Mouse (Mus musculus) hematopoietic stem cell, adult 5-6 weeks (primary cell): ENCODE results near the gene Trim28. TPM values are rescaled to one million over a fixed set of nuclear protein-coding genes. Genes with fewer than 3 reads are reported as not detected.

Experiments used
- ATAC-seq, 2 experiments: fragments of 125-278 bp in 1 of 2; replicated peaks in 1 of 2; 2 replicates each; pipeline ENCODE4 v1.8.0; 2016 to 2017; ENCODE audit warnings: inconsistent platforms in 2 of 2, mild to moderate bottlenecking in 2 of 2, moderate number of reproducible peaks in 2 of 2, low read depth in 1 of 2, moderate TSS enrichment in 1 of 2; ENCODE audit not compliant: low FRiP score in 2 of 2, poor library complexity in 2 of 2, severe bottlenecking in 2 of 2, insufficient read depth in 1 of 2, low TSS enrichment in 1 of 2
- total RNA-seq: library from RNA; stranded (forward); fragments of 172-1452, 232-1000 nt; gene quantifications from 2 replicates; pipeline ENCODE4 v1.2.3, GENCODE M21; 2017

Trim28 gene
- total RNA-seq, 1 experiment from 2014 or later, result 595 TPM

DNA sequence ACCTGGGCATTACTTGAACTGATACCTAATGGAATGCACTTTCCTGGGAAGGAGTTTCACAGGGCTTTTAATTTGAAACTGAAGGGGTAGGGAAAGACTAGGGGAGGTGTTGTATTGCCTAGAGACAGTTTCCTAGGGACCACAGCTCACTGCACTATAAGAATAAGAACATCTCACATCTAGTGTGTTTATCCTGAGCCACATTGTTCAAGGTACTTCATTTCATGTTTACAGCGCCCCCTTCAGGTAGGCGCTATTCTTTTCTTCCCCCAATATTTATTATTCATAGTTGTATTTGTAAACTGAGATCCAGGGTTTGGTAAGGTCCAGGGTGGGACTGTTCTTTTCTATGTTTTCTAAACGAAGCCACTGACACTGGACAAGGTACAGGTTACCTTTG lies 6.7 kb upstream of the Trim28 start:
- peak; percentile 59 to 64 for ATAC-seq

DNA sequence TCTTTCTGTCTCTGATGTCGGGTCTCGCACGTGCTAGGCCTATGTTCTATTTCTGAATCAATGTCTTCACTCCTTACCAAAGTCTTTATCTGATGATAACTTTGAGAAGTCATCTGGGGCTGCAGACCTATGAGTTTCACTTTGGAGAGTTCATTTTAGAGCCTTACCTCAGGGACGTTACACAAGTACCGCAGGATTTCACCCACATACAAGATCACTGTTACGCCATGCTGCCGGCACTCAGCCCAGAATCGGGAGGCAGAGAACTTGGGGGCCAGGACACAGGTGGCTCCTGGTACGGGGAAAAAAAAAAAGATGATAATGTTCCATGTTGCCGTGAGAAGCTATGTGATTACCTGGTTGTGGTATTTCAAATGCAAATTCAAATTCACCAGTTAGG lies 5.8 kb upstream of the Trim28 start:
- no peak for ATAC-seq

DNA sequence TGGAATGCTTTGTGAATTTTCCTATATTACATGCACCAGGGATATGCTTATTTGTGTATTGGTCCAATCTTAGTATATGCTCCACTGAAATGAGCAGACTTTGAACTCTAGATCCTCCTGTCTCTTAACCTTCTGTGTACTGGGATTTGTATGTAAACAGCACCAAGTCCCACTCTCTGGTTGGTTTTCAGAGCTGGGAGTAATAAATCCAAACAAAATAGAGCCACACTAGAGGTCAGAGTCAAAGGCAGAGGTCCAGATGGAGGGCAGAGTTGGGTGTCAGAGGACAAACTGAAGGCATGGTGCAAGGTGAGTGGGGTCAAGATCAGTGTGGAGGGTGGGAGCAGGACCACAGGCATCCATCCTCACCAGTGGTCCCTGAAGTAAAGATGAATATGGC lies 3.1 kb upstream of the Trim28 start:
- no peak for ATAC-seq

DNA sequence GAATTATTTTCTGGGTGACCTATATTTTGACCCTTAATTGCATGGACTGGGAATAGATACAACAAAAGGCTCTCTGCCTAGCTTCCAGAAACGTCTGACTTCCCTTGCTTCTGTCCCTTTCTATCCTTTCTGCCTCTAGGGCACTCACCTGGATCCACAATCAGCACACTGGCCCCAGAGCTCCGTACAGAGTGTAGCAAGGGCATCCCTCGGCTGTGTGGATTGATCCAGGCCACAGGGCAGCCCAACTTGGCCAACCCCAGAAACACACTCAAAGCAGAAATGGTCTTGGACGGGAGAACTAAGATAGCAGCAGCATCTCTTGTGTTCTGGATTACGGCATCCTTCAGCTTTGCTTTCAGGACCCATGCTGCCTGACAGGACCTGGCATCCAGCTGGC lies 1.7 kb upstream of the Trim28 start:
- no peak for ATAC-seq

DNA sequence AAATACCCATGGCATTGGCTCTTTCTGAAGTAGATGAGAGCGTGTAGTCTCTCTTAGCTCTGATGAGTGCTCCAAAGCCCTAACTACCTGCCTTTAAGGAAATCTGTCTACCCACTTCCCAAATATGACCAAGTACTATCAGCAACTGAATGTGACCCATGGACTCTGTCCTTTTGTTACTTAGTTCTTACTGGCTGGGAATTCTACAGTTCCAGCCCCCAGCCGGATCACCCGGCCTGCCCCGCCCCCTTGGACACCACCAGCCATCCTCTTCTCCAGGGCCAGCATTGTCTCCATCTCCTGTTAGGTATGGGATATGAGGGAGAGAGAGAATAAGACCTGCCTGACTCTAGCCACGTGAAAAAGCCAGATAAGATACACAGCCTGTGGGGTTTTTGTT lies 861 bp upstream of the Trim28 start, which contains the start of gene Slc27a5:
Gene Slc27a5 (minus strand): TSS at position 140 of the 400 bp plus-strand sequence.
- no peak for ATAC-seq

DNA sequence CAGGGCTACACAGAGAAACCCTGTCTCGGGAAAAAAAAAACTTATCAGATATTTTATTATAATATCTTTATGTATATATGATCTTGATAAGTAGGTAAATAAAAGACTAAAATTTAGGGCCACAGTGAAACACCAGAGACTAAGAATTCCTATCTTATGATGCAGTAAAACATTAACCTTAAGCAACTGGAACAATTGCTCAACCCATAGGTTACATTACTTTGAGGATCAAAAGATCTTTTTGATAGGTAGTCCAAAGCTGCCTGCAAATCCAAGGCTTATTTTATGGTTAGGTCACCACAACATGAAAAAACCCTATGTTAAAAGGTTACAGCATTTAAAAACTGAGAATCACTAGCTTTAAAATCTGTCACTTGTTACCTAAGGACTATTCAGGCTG lies 2.7 kb downstream of the Trim28 start:
- no peak for ATAC-seq

DNA sequence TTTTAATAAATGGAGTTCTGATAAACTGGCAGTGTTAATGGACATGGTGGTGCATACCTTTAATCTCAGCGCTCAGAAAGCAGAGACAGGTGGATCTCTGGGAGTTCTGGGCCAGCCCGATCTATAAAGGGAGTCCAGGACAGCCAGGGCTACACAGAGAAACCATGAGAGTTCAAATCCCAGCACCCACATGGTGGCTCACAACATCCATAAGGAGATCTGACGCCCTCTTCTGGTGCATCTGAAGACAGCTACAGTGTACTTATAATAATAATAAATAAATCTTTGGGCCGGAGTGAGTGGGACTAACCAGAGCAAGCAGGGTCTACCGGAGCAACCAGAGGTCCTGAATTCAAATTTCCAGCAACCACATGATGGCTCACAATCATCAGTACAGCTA lies 4.5 kb downstream of the Trim28 start:
- ATAC-seq, result no peak

DNA sequence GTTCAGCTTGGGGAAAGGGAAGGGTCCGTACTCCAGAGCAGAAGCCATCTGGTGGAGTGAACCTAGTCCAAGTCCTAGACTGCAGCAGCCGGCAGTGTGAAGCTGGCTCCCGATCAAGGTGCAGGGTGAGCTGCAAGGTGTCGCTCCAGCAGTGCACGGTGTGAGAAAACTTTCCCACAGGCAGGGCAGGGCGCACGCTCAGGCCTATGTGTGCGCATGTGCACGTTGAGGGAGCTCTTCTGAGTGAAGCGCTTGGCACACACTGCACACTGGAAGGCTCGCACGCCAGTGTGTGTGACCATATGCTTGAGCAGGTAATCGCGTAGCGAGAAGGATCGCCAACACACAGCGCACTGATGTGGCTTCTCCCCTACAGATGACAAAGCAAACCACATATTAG lies 7.1 kb downstream of the Trim28 start:
- ATAC-seq, result no peak

DNA sequence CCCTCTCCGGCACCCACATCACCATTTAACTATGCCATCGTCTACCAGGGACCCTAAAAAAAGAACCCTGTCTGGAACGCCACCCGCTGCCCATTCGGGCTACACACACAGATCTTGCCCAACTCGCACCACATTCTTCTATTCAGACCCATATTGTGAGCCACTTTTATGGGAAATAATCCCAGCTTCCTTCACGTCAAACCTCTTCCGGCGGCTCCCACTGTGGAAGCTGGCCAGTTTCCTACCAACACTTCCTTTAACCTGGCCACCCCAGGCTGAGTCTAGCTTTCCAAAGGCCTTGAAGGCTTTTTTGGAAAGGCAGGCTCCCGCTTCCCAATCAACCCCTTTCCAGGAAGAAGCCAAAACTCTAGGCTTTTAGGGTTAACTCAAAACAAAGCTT lies 7.6 kb downstream of the Trim28 start:
- no peak for ATAC-seq

DNA sequence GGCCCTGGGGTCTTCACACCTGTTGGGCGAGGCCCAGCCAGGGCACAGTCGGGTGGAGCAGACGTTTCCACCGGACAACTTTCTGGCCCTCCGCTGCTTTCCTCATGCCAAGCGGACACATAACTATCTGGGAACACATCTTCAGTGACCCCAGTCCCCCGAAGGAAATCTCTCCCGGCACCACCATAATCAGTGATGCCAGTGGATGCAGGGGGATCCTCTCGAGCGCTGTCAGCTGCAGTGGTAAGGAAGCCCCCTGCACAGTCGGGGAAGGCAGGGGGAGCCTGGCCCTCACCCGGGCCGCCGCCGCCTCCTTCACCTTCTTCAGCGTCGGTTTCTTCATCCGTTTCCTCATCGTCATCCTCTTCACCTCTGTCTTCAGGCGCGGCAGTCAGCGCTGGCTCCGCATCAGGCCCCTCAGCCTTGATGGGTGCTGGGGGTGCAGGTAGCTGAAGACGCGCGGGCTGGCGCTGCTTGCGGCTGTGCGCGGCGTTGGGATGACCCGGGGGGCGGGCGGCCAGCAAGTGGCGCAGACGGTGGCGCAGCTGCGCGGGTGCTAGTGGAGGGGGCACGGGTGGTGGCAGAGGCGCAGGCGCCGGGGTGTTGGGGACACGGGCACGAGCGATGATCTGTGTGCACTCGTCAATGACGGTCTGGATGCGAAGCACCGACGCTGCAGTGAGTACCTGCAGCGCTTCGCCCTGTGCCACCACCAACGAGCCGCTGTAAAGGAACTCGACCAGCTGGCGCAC lies 8.6 kb downstream of the Trim28 start:
- no peak for ATAC-seq

DNA sequence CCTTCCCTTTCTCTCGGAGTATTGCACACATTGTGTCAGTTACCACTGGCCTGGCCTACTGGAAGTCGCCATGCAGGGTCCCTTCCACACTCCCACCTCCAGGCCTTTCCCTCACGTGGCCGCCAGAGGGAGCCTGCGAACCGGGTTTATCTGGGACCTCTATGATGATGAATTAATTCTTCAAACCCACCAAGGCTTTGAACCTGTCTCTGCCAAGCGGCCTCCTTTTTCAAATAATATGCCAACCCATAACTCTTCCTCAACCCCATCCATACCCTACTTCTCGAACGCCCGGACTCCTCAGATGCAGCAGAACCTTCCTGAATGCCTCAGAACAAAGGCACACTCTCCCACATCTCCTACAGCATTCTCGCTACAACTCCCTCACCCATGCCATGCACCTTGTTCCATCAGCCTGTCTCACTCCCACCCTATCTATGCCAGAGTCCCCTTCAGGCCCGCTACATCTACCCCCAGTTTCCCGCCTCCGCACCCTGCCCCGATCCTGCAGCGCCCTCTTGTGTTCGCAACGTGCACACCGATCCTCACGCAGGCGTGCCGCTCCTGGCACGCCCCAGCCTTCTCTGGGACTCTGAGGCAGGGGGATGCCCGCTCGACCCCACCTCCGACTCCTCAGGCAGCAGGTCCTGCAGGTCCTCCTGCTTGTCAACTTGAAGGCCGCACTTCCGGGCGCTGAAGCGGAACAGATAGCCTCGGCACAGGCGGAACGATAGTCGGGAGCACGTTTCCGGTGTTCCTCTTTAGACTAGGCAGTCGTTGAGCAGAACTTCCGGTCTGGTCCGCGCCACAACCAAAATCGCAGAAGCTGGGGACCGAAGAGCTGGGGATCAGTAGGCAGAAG lies 10.5 kb downstream of the Trim28 start:
- ATAC-seq, result peak; percentile 84

DNA sequence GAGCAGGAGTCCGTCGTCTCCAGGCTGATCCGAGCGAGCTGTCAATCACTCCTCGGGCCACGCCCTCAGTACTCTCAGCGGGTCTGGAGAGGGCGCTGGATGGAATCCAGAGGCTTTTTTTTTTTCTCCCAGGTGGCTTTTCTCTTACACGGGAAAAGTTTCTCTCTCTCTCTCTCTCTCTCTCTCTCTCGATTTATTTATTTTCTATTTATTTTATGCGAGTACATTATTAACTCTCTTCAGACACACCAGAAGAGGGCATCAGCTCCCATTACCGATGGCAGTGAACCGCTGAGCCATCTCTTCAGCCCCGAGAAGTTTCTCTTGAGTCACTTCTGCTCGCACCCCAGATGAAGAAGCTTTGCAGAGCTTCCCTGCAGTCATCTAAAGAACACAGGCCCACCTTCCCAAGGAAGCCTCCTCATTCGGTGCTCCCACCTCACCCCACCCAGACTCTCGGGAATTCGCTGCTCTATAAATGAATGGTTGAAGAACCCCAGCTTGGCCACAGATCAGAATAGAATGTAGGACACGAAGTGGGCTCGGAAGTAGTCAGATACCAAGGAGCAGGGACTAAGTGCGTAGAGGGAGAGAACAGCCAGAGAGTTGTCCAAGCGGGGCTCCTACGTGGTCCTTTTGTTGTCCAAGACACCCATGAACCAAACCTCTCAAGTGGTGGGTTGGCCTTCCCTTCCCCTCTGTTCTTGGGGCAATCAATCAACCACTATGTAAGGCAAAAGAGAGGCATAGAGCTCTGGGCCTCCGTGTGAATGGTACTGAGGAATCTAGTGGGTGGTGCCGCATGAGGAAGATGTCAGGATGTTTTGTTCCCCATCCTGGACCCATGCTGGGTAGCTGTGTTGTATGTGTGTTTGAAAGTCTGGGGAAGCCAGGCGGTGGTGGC lies 11.3 kb downstream of the Trim28 start, which contains the start of gene Zbtb45:
Gene Zbtb45 (minus strand): TSS at position 30 of the 904 bp plus-strand sequence.
- peak in 1 of 2 experiments; percentile 77; a peak in 1 of 4 replicates for ATAC-seq

DNA sequence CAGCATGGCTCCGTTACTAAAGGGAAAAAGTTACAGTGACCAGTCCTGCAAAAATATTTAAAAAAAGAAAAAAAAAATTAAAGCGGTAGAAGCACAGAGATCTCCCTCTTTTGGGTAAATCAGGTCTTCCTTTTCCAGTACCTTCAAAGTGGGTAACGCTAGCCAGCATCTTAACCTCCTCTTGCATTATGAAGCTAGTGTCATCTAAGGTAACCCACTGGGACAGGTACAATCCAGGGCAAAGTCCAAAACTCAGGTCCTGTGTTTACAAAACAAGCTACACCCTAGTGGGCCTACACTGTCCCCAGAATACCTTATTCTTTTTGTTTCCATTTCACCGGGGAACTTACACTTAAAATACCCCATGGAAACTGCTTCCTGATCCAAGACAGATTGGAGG lies 14.8 kb downstream of the Trim28 start:
- ATAC-seq, result no peak

DNA sequence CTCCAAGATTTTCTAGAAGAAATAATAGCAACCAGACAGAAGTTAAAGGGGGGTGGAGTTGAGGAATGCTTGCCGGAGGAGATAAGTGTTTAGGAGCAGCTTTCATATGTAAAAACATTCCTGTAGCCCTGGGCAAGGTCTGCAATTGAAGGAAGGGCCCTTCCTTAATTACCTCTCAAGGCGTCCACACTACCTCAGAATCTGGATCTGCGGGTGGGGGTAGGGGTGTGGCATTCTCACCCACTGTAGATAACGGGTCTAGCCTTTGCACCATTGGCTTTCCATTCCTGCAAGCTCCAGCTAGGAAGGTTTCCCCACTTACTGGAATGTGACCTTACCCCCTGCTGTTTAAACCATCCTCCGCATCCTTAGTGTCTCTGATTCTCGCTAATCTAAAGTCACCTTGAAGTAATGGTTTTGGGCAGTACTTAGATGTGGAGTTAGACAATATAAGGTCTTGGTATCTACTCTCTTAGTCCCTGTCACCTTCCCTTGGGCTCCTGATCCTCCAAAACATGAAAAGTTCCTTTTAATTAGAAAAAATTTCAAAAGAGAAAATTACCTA lies 15.4 kb downstream of the Trim28 start:
- ATAC-seq, result no peak

DNA sequence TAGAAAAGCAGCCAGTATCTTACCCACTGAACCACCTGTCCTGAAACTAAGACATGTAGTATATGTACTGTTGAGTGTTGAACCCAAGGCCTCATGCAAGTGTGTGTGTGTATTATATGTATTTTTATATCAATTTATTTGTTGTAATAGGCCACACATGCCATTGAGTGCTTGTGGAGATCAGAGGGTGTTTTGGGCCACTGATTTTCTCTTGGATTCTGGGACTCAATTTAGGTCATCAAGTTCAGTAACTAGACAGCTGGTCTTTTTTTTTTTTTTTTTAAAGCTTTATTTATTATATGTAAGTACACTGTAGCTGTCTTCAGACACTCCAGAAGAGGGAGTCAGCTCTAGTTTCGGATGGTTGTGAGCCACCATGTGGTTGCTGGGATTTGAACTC lies 16.3 kb downstream of the Trim28 start:
- no peak for ATAC-seq

DNA sequence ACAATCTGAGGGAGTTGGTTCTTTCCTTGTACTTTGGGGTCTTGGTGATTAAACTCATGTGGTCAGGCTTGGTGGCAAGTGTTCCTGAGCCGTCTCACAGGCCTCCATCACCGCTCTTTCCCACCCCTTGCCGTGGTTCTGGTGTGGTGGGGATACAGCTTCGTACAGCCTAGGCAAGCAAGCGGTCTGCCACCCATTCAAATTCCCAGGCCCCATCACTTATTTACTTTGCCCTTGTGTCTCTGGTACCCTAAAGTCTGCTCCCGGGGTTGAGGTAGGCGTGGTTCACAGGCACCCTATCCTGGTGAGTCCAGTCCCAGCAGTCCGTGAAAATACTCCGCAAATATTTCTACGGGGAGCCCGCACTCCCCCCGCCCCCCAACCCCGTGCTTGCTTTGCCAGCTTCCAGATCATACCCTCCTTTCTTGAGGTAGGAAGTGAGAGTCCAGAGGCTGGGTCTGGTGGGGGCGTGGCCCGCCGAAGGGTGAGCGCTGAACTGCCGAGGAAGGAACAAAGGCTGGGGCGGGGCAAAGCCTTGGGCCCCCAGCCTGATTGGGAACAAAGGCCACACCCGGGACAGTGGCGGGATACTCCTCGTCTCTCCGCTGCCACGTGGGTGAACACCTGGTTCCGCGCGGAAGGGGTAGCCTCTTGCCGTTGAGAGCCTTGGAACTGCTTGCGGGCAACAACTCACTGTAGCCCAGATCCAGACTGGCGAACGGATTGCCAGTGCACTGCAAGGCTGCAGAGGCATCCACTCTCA lies 24.0 kb downstream of the Trim28 start:
- ATAC-seq, result peak; percentile 76 to 78
